Mouse (Mus musculus) liver, embryonic 13.5 days (tissue): ENCODE data around the gene Rras2. TPM values are rescaled to one million over a fixed set of nuclear protein-coding genes. Genes with fewer than 3 reads are reported as not detected.

Source experiments
- ATAC-seq: fragments of 200-750 bp; cut with Nextera tagmentation; 2 replicates; pipeline ENCODE4 v1.8.0; 2017; ENCODE audit warnings: low read depth, mild to moderate bottlenecking, moderate number of reproducible peaks, moderate library complexity
- DNase-seq: peaks from one replicate; pipeline ENCODE4 v3.0.0; 2022
- H3K27ac ChIP-seq: fragments of 300-500 bp; sonication (generic); 2 replicates; pipeline ENCODE4 v1.5.1; 2015; ENCODE audit warnings: moderate library complexity, mild to moderate bottlenecking, inconsistent platforms
- H3K27me3 ChIP-seq: fragments of 300-500 bp; sonication (generic); 2 replicates; pipeline ENCODE4 v1.6.1; 2015; ENCODE audit warnings: mild to moderate bottlenecking, inconsistent platforms
- H3K36me3 ChIP-seq: fragments of 300-500 bp; sonication (generic); 2 replicates; pipeline ENCODE4 v1.6.1; 2015; ENCODE audit warnings: mild to moderate bottlenecking, inconsistent platforms
- H3K4me1 ChIP-seq: fragments of 300-500 bp; sonication (generic); replicated peaks from 2 replicates; pipeline ENCODE4 v1.6.1; 2015; ENCODE audit warnings: inconsistent platforms
- H3K4me2 ChIP-seq: fragments of 300-500 bp; sonication (generic); 2 replicates; pipeline ENCODE4 v1.6.1; 2015; ENCODE audit warnings: inconsistent platforms, mild to moderate bottlenecking, moderate library complexity
- H3K4me3 ChIP-seq: fragments of 300-500 bp; sonication (generic); replicated peaks from 2 replicates; pipeline ENCODE4 v1.5.1; 2015; ENCODE audit warnings: mild to moderate bottlenecking, inconsistent platforms
- H3K9ac ChIP-seq: fragments of 300-500 bp; sonication (generic); 2 replicates; pipeline ENCODE4 v1.6.1; 2015; ENCODE audit warnings: mild to moderate bottlenecking, inconsistent platforms
- H3K9me3 ChIP-seq: fragments of 300-500 bp; sonication (generic); replicated peaks from 2 replicates; pipeline ENCODE4 v1.6.1; 2016; ENCODE audit warnings: inconsistent platforms
- WGBS: fragments of 180-500 bp; shearing (Covaris S2); methylation state at CpG from one replicate; pipeline ENCODE4 v1.1.7; 2015; ENCODE audit not compliant: insufficient replicate concordance; 5-methylcytosine and 5-hydroxymethylcytosine counted together
- polyA plus RNA-seq: library from polyadenylated mRNA; unstranded; fragments of >200 nt; fragmentation: Nextera tagmentation; extraction: Ambion mirVana; gene quantifications from 2 replicates; pipeline ENCODE4 v1.2.1, GENCODE M21; 2015

Rras2 gene
- polyA plus RNA-seq, 1 experiment from 2014 or later, result 7.7 TPM

DNA sequence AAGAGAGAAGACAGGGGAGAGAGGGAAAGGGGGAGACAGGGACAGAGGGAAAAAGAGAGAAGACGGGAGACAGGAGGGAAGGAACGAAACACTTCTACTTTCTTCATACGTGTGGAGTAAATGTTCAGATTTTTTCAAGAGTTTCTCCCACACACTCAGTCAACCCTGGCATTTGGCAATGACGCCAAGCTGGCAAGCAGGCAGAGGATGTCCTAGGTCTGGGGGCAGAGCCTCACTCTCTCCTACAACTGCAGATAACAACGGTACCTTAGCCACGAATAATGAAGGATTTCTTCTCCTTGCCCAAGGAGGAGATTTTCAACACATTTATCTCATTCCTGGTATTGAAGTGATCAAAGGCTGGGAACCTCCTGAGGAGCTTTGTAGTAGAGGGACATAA, 30.2 kb downstream of the Rras2 start:
- DNase-seq (no peak), ATAC-seq (no peak)
- Histone ChIP-seq H3K4me1 (peaks cover 38% of the 10 kb centered on the region), H3K36me3 (no peaks in the 10 kb centered on the region), H3K4me3 (no peak overlapping the region), H3K27me3 (no peaks in the 10 kb centered on the region), H3K9me3 (no peaks in the 10 kb centered on the region), H3K27ac (no peak overlapping the region), H3K9ac (no peak overlapping the region), H3K4me2 (no peak overlapping the region)
- WGBS, result 45% methylated on average over 6 of the region's 6 CpGs

DNA sequence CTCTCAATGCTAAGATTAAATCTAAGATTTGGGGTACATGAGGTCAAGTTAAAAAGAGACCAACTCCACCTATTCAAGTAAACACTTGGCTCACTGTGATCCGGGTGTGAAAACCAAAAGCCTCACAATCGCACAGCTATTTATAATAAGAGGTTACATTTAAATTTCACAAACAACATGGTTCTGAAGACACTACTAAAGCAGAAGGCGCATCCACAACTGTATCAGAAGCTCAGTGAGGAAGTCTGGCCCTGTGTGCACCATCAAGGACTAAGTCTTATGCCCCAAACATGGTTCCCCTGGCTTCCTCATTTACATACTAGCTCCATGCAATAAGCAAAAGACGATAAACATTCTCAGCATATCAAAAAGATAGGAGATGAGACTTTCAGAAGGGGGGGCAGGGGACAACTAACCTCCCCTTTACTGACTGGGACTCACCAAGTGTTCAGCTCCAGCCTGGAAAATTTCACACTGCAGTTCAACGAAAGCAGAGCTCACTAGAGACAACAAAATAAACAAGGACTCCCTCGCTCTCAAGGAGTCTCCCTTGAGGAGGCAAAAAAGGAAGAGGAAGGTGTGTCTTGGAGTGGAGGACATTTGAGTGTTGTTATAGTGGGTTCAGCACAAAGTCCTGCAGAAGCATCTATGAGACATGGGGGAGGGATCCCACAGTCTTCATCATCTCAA, 31.4 kb downstream of the Rras2 start:
- H3K4me3 ChIP-seq, result no peak overlapping the region
- H3K4me2 ChIP-seq, result no peak overlapping the region
- DNase-seq (no peak), ATAC-seq (no peak)
- H3K27ac ChIP-seq, result no peak overlapping the region
- H3K27me3 ChIP-seq, result no peaks in the 10 kb centered on the region
- H3K4me1 ChIP-seq, result peaks cover 43% of the 10 kb centered on the region
- H3K9me3 ChIP-seq, result no peaks in the 10 kb centered on the region
- WGBS, result 59% methylated on average over 6 of the region's 6 CpGs
- no peak overlapping the region for H3K9ac ChIP-seq
- no peaks in the 10 kb centered on the region for H3K36me3 ChIP-seq

DNA sequence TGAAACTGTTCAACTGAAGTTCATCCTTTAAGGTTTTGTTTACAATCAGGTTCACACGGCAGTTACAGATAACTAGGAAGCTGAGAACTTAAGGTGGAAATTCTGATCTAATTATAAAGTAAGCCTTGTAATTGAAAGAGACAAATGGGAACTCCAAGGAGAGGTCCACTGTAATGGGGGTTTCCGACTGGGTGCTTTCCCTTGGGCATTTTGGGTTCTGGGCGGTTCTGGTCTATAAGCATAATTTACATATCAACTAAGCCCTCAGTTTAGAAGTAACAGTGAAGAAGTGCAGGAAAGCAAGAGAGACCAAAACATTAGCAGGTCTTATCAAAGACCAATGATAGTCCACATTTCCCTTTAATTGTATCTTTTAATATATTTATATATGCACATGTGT, 33.8 kb downstream of the Rras2 start:
- Histone ChIP-seq H3K4me1 (peaks cover 61% of the 10 kb centered on the region), H3K27ac (no peak overlapping the region), H3K4me3 (no peak overlapping the region), H3K36me3 (no peaks in the 10 kb centered on the region), H3K9ac (no peak overlapping the region), H3K27me3 (no peaks in the 10 kb centered on the region), H3K4me2 (no peak overlapping the region), H3K9me3 (no peaks in the 10 kb centered on the region)
- ATAC-seq (no peak), DNase-seq (no peak)
- 67% methylated on average over 3 of the region's 3 CpGs for WGBS

DNA sequence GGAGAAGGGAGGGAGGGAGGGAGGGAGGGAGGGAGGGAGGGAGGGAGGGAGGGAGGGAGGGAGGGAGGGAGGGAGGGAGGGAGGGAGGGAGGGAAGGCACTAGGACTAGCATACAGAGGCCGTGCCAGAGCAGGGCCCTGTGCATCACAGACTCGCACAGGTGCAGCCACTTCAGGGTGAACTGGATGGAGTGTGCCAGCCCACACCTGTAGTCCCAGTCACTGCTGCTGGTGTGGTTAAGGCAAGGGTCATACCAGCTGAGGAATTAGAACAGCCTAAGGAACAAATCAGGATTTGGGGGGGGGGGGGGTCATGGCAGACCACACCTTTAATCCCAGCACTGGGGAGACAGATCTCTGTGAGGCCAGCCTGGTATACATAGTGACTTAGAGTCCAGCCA, 34.5 kb downstream of the Rras2 start:
- no peaks in the 10 kb centered on the region for H3K9me3 ChIP-seq
- H3K4me1 ChIP-seq, result peaks cover 56% of the 10 kb centered on the region
- WGBS, result 64% methylated on average over 2 of the region's 2 CpGs
- no peaks in the 10 kb centered on the region for H3K36me3 ChIP-seq
- no peaks in the 10 kb centered on the region for H3K27me3 ChIP-seq
- DNase-seq (no peak), ATAC-seq (no peak)
- no peak overlapping the region for H3K27ac ChIP-seq
- no peak overlapping the region for H3K4me2 ChIP-seq
- H3K9ac ChIP-seq, result no peak overlapping the region
- no peak overlapping the region for H3K4me3 ChIP-seq

DNA sequence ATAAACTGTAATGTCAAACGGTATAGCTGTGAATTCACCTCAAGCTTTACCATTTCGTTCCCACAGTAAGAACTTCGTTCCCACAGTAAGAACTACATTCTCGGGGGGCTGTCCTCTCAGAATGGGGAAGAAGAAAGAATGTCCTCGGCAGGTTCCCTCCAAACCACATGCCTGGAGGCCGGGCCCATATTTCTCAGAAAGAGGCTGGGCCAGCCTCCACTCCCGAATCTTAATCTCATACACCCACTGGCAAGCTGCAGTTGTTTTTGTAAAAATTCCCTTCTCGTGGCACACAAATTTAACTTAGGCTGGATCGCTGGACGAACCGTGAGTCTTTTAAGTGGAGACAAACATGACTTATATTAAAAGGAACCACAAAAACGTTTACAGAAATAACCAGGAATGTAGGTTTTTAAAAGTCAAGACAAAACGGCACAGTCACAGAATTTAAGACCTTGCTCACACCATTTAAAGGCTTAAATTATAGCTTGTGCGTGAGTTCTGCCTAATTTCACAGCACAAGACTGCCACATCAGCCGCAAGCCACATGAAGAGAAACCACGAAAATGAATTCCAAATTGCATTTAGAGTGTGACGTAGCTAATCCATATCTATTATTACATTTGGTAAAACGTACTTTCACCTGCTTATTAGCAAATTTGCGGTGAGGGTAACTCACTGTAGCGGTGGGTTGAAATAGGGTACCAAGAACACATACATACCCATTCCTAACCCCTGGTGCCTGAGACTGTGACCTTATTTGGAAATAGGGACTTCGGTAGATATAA, 35.8 kb downstream of the Rras2 start:
- H3K36me3 ChIP-seq, result no peaks in the 10 kb centered on the region
- ATAC-seq, result no peak
- no peak for DNase-seq
- no peak overlapping the region for H3K4me3 ChIP-seq
- H3K27ac ChIP-seq, result no peak overlapping the region
- no peak overlapping the region for H3K4me2 ChIP-seq
- WGBS, result 54% methylated on average over 21 of the region's 21 CpGs
- H3K27me3 ChIP-seq, result no peaks in the 10 kb centered on the region
- H3K4me1 ChIP-seq, result peaks cover 45% of the 10 kb centered on the region
- no peak overlapping the region for H3K9ac ChIP-seq
- H3K9me3 ChIP-seq, result no peaks in the 10 kb centered on the region

DNA sequence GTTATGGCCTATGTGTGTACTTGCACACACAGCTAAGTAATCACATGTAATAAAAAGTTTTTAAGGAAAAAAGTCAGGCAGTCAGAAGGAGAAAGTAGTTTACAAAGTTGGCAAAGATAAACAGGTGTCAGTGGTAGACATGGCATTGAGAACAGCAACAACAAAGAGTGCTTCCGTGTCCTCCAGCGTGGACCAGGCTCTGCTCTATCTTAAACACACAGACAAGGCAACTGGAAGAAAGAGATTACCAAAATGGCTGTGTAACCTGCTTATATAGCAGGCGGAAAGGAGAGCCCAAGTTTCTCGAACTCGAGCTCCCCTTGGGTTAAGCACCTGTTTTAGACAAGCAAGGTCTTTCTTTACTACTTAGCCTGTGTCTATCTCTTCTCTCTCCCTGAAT, 37.3 kb downstream of the Rras2 start:
- Histone ChIP-seq H3K27me3 (no peaks in the 10 kb centered on the region), H3K4me1 (peaks cover 39% of the 10 kb centered on the region), H3K4me2 (no peak overlapping the region), H3K4me3 (no peak overlapping the region), H3K9ac (no peak overlapping the region), H3K36me3 (no peaks in the 10 kb centered on the region), H3K9me3 (no peaks in the 10 kb centered on the region), H3K27ac (0 out of 2 replicates have a peak overlapping the region, but pooled peaks have one; percentile 5)
- WGBS, result 39% methylated on average over 5 of the region's 5 CpGs
- ATAC-seq (peak; percentile 76), DNase-seq (peak; percentile 29)

DNA sequence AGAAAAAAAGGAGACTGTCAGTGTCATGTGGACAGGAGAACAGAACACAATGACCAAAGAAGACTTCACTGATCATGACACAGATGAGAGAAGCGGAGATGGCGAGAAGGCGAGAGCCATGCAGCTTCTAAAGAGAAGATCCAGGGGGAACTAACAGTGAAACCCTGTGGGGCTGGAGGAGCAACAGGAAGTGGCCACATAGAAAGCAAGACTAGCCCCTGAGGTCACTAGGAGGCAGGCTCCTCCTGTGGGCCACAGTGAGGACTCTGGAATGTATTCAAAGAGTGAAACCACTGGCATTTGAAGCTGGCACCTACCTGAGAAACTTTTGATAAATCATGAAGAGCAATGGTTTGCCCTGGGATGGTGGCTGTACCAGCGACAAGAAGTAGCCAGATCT, 38.2 kb downstream of the Rras2 start:
- H3K27me3 ChIP-seq, result no peaks in the 10 kb centered on the region

DNA sequence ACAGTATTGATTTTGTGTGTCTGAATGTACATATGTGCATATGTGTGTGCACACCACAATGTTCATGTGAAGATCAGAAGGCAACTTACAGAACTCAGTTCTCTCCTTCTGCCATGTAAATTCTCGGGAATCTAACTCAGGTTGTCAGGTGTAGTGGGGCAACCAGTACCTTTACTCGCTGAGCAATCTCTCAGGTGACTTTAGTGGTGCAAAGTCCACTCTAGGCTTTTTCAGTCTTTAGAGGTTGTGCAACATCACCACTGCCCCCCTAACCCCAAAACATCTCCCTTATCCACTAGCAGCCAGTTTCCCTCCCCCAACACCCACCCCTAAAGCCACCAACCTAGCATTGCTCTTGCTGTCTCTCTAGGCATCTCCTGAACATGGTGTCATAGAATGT, 43.0 kb downstream of the Rras2 start:
- ATAC-seq, result peak; percentile 64
- WGBS, result 56% methylated on average over 2 of the region's 2 CpGs

More for the DNA sequence above, 38.2 kb downstream of the Rras2 start:
- no peak overlapping the region for H3K27ac ChIP-seq
- no peaks in the 10 kb centered on the region for H3K36me3 ChIP-seq
- WGBS, result 80% methylated on average over 4 of the region's 4 CpGs
- ATAC-seq (no peak), DNase-seq (no peak)
- H3K4me2 ChIP-seq, result no peak overlapping the region
- peaks cover 39% of the 10 kb centered on the region for H3K4me1 ChIP-seq
- H3K4me3 ChIP-seq, result no peak overlapping the region
- H3K9ac ChIP-seq, result no peak overlapping the region
- H3K9me3 ChIP-seq, result no peaks in the 10 kb centered on the region

DNA sequence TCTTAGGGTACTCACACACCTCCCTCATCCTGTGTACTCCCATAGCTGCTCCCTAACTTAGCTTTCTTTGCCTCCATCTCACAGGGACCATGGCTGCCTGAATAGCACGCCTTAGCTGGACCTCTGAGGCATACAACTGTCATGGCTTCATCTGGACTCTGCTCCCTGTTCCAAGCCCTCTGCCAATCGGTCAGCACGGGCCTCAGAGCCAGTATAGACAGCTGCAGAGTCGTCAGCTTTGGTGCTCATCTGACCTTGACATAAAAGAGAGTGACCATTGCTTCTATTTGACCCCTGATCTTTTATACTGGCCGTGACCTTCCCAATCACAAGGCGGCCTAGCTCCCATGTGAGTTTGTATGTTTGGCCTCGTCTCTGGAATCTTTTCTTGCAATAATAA, 43.4 kb downstream of the Rras2 start:
- H3K27ac ChIP-seq, result no peak overlapping the region
- H3K9me3 ChIP-seq, result no peaks in the 10 kb centered on the region

More for the DNA sequence above, 43.0 kb downstream of the Rras2 start:
- Histone ChIP-seq H3K27ac (no peak overlapping the region), H3K36me3 (no peaks in the 10 kb centered on the region), H3K4me2 (no peak overlapping the region), H3K4me3 (no peak overlapping the region), H3K9ac (no peak overlapping the region), H3K4me1 (peaks cover 25% of the 10 kb centered on the region), H3K27me3 (no peaks in the 10 kb centered on the region), H3K9me3 (no peaks in the 10 kb centered on the region)
- DNase-seq, result no peak

DNA sequence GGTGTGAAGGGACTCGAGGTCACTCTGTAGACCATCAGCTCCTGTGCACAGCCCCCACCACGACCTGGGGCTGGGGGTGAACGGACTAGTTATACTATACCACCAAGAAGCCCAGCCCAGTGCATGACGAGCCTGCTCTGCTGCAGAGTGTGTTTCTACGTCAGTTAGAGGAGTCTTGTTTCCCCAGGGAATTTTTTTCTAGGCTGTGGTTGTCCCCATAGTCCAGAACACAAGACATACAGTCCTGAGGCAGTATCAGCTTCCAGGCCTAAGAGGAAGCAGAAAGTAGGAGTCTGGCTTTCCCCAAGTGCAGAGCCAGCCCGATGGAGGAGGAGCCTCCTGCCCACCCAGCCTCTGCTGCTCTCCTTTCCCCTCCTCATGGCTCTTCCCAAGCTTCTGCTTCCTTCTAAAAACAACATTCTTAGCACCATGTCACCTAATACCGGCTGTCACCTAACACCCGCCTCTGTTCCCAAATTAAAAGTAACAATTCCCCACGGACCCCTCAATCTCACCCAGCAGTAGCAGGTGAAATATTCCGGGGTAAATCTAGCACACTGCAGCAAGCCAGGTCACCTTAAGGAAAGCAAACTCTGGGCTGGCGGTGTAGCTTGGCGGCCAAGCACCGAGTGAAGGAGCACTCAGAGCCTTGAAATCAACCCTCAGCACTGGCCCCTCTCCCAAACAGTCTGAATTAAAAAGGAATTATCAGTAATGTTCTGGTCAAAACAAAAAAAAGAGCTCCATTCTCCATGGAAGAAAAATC, 45.5 kb downstream of the Rras2 start:
- Histone ChIP-seq H3K27ac (no peak overlapping the region), H3K4me2 (no peak overlapping the region), H3K9me3 (no peaks in the 10 kb centered on the region), H3K4me3 (no peak overlapping the region), H3K9ac (no peak overlapping the region), H3K36me3 (no peaks in the 10 kb centered on the region; the same call in 1 of the 2 replicates), H3K27me3 (no peaks in the 10 kb centered on the region), H3K4me1 (peaks cover 19% of the 10 kb centered on the region)
- 44% methylated on average over 13 of the region's 13 CpGs for WGBS
- no peak for ATAC-seq
- DNase-seq, result no peak

More for the DNA sequence above, 43.4 kb downstream of the Rras2 start:
- H3K4me2 ChIP-seq, result no peak overlapping the region
- H3K36me3 ChIP-seq, result no peaks in the 10 kb centered on the region
- peaks cover 21% of the 10 kb centered on the region for H3K4me1 ChIP-seq
- peak; percentile 59 for ATAC-seq
- H3K4me3 ChIP-seq, result no peak overlapping the region
- 65% methylated on average over 7 of the region's 7 CpGs for WGBS
- no peaks in the 10 kb centered on the region for H3K27me3 ChIP-seq
- DNase-seq, result no peak
- no peak overlapping the region for H3K9ac ChIP-seq

DNA sequence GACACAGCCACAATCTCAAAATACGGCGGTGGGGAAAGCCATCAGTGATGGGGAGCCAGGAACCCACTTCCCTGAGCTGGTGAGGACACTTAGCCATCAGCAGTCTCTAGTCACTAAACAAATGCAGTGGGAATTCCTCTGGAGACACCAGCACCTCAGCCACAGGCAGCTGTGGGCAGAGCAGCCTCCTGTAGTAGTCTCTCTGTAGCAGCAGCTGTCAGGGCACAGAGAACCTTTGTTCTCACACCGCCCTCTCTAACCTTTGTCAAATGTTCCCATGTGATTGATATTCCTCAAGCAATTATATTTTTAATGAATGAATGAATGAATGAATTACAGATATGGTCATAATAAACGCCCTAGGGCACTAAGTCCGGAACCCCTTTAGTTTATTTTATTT, 46.2 kb downstream of the Rras2 start:
- H3K9me3 ChIP-seq, result no peaks in the 10 kb centered on the region
- H3K4me2 ChIP-seq, result no peak overlapping the region
- no peak overlapping the region for H3K9ac ChIP-seq
- H3K27ac ChIP-seq, result no peak overlapping the region
- ATAC-seq (no peak), DNase-seq (no peak)
- H3K4me1 ChIP-seq, result peaks cover 22% of the 10 kb centered on the region
- no peaks in the 10 kb centered on the region for H3K27me3 ChIP-seq
- H3K4me3 ChIP-seq, result no peak overlapping the region
- H3K36me3 ChIP-seq, result no peaks in the 10 kb centered on the region; the same call in 1 of the 2 replicates
- WGBS, result 77% methylated on average over 5 of the region's 5 CpGs
